Mouse (Mus musculus): ENCODE results near the gene Inhba.
A peak's percentile ranks its signal among the peaks of the same experiment; 100 is the strongest.

Gene Inhba

DNA sequence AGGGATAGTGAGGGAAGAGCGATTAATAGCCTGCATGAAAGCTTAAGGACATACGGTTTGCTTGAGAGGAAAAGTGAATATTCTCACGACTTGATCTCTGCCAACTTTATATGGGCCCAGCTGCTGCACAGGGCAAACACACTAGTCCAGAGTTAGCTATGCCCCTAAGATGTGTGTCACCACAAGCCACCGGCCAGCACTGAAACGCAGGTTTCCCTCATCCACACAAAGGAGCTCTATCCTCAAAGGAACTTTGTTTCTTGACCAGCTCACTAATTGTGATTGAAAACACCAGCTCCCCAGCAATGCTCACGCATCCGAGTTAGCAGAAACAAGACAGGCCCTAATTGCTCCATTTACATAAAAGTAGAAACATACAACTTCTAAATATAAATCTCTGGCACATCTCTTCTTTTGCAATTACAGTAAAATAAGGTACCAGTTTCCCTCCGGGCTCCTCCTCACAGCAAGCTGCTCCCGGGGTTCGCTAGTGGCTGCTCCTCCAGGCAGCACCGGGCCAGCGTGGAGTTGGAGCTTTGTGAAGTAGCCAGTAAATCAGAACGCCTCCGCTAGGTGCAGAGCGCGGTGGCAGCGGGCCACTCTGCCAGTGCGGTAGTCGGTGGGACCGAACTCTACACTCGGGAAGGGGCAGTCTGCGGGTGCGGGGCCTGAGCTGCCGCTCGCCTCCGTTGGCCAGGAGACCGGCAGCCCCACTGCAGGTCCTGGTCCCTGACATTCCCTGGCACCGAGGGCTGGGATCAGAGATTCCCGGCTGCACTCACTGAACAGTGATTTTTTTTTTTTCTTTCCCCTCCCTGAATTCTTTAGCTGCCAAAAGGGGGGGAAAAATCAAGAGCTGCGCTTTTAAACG, at the start of gene Inhba:
Gene Inhba, plus strand, starts transcription at position 480 of the 871 bp plus-strand sequence.
- peak; percentile 17 for DNase-seq

DNA sequence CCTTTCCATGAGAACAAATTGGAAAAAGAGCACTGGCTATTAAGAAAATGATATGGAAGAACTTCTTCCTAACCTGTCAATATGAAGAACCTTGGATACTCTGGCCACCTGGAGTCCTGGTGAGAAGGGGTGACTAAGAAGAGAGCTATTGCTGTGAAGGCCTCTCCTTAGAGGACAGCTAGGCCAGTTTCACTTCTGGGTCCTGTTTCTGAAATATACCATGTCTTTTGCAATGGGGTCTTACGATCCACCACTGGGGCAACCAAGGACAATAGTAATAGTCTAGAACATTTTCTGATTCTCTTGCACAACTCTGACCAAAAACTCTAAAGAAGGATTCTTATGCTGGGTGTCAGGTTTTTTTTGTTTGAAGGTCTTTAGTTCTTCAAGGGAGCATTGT, 35.1 kb upstream of the Inhba start:
- no peak for DNase-seq

DNA sequence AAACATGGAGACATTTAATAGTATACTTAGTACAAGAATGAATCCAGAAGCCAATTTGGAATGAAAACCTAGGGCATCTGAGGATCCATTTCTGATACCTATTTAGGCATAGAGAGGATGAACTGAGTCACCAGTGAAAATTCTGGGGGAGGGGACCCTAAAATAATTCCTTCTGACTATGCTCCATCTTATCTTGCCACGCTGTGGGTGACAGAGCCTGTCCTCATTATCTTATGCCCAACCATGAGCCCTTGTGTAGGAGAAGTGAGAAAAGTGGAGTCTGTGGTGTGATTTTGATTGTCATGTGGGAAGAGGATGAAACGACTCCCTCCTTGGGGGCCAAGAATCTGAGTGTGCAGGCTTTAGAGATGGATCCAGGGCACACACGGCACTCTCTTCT, 32.1 kb upstream of the Inhba start:
- no peak for DNase-seq

DNA sequence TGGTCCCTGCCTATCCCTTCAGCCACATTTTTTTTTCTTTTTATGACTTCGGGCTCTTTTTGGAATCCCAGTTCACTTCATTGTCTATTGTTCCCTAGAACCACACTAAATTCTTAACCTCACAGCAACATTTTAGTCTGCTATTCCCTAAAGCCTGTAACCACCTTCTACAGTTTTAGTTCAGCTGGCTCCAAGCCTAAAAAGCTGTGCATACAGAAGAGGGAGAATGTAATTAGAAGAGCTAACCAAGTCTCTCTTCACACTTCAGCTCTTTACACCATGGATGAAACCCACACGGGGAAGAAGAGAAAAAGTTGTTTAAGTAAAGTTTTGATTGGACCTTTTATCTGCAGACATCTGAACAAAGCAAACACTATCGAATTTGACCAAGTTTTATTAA, 29.6 kb upstream of the Inhba start:
- DNase-seq, result no peak

DNA sequence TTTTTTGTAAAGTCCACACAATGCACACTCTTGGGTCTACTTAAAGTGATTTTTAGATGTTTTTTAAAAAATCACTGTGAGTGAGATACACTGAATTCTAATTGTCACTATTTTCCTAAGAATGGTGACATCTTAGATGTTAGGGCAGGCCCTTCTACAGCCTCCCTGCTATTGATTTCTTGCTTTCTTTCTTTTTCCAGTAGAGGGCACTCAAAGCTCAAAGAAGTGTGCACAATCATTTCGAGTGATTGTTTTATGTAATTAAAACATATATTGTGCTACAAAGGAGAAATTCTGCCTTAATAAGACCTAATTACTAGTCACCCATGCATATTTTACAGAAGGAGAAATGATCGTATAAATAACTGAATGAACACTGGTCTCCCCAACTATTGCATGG, 25.9 kb upstream of the Inhba start:
- DNase-seq, result no peak

DNA sequence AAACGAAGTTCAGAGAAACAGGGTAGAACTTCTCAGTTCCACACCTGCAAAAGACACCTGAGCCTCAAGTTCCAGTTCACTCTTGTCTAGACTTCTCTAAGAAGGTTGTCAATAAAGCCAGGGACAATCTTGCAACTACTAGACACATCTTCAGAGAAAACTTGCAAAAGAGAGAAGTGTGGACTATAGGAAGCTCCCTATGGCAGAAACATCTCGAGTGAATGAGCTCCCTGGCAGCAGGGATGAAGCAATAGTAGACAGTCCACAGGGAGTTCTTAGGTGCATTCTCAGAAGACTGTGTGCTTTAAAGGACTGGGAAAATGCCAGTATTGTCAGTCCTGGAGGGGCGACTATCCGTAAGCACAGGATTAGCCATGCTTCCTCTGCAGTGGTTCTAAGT, 25.5 kb upstream of the Inhba start:
- no peak for DNase-seq

DNA sequence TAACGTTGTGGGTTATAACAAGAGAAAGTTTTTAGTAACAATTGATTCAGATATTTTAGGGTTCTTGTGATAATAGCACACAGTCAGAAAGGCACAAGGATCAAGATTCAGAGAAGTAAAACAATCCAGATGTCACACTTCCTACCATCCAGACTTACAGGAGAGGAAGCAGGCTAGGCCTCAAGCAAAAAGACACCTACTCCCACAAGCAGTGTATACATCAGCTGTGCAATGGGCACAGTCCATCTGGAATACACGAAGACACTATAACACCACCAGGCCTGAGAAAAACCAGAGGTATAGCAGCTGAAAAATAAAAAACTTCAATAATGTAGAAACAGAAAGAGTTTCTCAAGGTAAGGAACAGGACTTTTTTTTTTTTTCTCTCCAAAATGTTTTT, 16.3 kb upstream of the Inhba start:
- no peak for DNase-seq

DNA sequence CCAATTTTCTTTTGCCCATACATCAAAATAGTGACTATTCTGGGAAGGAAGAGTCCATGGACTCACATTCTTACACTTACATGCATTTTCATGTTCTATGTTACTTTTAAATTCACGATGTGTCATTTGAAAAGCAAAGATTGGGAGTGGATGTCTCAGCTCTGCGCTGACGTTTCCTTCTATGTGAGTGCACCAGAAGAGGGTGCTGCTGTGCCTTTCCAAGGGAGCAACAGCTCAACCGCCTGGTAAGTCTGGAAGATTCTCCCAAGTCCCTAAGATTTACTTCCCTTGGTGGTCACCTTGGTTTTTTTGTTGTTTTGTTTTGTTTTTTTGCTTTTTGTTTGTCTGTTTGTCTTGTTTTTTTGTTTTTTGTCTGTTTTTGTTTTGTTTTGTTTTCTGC, 6.1 kb upstream of the Inhba start:
- DNase-seq, result no peak

DNA sequence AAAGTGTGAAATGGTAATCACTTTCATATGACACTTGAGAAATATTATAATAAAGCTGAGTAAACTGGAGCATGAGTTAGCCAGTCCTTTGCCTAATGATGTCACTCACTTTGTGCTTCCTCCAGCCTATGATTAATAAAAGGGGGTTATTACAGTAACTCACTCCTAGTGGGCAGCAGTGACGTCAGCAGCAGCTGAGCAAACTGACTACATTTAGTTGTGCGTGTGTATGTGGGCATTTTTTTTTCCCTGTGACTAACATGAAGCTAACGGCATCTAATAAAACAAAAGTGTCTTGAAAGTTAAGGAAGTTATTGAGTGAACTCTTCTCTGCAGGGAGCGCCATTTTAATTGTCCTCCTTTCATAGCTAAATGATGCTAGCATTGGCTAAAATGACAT, 3.9 kb upstream of the Inhba start:
- DNase-seq, result no peak

DNA sequence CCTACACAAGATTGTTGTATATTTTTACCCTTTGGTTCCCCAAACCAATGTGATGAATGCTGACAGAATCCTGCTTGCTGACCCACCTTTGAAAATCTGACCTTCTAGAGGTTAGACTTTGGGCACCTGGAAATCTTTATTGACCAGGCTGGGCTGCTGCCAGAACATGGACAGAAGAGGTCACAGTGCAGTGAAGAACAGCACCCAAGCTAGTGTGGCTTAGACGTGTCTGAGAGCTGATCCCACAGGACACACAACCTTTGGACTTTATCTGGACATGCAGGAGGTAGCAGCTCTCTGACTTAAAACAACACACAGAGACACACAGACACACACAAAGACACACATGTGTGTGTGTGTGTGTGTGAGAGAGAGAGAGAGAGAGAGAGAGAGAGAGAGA, 3.3 kb upstream of the Inhba start:
- no peak for DNase-seq

DNA sequence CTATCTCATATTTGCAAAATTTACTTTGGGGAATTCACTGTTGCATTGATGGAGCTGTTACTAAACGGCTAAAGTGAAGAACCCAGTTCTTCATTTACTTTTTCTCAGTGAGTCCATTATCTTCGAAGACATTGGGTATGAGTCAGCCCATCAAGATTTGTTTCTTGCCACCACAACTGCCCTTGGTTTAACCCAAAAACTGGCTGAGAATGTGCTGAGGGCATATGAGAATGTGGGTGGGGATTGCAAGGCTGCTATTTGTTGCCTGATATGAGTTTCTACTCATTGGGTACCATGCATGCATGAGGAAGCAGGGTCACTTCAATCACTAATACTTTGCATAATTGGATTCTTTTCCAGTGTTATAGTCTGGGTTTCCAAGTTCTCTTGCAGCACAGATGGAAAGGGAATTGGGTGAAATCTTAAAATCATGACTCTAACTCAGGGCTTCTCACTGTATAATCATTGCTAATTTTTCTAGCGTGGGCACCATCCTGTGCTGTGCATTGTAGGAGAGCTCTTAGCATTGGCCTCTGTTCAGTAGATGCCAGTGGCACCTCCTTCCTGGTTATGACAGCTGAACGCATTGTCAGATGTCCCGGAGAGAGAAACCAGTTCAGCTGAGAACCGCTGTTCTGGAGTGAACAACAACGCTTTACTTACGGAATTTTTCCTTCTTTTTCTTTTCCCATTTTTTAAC, 1.7 kb upstream of the Inhba start:
- no peak for DNase-seq

DNA sequence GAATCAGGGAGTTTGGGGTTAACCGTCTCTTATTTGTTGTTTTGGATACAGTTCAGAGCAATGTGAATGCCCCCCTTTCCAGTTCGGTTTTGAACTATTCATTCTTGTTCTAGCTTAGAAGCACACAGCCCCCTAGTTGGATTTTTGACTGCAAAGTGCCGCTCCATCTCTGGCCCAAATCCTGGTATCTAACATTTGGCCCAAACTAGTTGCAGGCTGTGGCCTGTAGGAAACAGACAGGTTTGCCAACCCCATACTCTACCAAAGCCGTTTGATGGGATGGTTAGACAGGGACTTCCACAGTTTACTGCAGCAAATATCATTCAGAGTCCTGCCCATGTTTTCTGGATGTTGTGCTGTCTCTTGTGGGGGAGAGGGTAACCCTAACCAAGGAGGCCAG, 1.1 kb upstream of the Inhba start:
- no peak for DNase-seq

DNA sequence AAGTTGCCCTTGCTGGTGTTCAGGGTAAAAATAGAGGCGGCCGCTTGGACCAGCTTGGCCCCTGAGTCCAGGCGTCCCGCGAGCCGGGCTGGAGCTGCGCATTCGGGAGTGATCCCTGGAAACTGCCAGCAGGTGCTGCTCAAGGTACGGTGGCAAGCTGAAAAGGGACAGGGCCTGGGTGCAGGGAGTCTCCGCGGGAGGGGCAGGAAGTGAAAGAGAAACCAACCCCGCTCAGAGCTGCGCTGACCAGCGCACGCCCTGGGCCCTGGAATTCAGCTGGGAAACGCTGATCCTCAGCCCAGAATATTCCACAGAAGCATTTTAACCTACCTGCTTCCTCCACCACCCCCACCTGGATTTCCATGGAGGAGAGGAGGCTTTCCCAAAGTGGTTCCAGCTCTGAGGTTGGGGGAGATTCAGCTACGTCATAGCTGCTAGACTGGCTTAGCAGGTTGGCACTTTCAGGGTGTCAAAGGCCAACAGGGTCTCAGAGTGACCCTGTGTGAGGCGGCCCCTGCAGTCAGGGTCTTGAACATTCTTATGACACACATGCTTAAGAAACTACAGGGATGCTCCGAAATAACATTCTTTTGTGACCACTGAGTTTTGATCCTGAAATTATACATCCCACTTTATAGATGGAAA, 714 bp downstream of the Inhba start:
- DNase-seq, result peak; percentile 58

DNA sequence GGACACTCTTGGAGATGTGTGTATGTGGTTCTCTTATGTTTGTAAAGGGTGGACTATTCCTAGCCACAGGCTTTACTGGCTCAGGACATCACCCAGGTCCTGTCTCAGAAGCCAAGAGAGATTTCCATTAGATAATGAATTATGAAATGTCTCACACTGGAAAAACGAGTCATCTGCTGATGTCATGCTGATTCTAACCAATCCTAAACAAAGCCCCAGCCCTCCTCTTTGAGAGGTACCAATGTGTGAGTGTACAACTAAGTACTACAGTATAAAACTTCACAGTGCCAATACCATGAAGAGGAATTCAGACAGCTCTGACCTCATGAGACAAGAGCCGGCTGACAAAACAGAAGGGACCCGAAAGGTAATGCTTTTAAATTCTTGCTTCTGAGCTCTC, 2.5 kb downstream of the Inhba start:
- DNase-seq, result no peak

DNA sequence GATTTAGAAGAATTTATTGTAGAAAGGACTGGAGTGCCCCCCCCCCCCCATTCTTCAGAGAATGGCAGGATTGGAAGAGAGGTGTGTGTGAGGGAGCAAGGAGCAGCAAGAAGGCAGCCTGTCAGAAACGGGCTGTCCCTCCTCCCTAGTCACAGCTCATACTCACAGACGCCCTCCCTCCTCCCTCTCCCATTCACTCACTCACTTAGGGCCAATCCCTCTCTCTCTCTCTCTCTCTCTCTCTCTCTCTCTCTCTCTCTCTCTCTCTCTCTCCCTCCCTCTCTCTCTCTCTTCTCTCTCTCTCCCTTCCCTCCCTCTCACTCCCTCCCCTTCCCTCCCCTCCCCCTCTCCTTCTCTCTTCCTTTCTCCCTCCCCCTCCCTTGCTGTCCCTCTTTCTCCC, 4.9 kb downstream of the Inhba start:
- no peak for DNase-seq

DNA sequence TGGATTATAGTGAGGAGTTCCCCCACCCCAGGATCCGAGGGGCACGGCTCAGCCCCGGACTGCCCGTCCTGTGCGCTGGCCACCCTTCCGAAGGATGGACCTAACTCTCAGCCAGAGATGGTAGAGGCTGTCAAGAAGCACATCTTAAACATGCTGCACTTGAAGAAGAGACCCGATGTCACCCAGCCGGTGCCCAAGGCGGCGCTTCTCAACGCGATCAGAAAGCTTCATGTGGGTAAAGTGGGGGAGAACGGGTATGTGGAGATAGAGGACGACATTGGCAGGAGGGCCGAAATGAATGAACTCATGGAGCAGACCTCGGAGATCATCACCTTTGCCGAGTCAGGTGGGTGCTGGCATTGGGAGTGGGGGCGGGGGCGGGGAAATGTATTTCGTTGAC, 5.7 kb downstream of the Inhba start:
- no peak for DNase-seq

DNA sequence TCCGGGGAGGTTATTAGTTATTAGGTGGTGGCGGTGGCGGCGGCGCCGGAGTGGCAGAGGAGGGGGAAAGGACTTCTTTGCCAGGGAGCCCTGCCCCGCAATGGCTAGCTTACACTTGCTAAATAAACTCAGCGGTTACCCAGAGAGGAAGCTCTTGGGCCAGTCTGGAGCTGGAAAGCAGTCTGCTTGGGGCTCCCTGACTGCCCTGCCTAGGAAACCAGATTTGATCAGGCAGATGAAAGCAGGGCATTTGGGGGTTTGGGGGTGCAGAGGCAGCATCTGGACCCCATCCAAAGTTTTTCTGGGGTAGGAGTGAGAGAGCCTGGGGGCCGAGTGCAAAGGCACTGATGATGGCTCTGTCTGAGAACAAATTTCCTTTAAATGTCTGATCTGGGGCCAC, 6.1 kb downstream of the Inhba start:
- DNase-seq, result no peak

DNA sequence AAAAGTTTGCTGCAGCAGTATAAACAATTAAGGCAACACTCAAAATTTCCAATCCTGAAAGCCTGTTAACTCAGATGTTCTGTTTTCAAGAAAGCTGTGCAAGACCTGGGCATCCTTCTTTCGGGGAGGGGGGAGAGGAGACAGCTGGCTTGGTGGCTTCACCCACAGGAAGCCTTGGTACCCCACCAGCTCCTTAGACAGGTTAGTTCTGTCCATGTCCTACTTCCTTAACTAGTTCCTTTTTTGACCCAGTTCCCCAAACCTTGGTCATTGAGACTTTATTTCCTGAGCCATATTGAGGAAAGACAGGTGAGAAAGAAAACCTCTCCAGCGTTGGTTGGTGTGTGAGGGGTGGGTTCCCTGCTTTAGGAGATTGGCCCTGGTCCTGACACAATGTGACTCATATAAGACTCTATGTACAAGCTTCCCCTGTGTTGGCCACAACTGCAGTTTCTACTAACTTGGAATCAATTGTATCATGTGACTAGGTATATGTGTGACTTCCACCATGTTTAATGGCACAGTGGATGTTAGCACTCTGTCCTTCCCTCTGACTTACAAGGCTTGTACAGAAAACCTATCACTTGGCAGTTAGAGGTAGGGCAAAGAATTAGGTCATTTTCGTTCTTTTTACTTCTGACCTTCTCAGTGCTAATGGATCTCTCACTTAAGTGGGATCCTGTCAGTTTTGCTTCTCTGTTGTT, 7.3 kb downstream of the Inhba start:
- DNase-seq, result no peak

DNA sequence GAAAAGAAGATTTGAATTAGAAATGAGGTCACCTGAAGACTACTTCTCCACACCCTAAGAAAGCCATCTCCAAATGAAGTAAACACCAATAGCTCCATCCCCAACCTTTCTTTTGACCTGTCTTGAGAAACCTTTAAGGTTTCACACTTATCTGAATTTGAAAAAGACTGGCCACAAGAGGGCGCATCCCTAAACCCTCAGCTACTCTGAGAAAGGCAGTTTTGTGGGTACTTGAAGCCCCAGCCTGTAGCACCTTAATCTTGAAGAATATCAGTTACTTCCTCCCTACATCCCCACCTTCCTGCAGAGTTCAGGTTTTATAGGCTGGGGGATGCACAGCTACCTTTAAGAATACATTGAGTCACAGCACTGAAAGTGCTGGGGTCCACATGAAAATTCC, 9.0 kb downstream of the Inhba start:
- DNase-seq, result no peak

DNA sequence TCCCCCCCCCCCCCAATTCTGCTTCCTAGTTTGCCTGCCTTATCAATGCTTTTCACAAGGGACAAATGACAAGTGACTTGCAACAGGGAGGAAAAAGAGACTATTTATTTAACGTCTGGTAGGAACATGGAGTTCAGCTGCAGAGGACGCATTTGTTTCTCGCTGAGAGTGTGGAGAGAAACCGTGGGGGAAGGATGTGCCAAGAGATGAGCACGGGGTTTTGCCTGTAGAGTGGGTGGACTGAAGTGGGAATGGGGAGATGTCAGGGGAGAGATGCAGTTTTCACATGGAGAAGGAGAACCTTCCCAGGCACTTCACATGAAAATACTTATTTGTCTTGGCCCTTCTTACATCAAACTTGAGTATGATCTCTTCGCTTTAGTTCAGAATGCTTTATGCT, 9.5 kb downstream of the Inhba start:
- DNase-seq, result no peak

DNA sequence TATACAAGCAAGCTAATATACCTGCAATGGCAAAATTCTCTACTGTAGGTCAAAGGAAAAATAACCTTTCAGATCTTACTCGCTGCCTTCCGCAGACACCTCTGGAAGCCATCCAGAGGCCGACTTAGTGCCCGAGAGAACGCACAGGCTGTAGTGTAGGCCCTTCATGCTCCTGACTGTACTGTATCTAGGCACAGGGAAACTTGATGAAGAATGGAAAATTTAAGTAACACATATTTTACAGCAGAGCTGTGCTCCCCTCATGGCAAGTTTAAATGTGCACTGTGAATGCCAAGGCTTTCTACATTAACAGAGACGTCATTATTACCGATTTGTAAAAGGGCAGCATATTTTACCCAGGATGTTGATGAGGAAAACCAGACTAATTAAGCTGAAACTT, 10.2 kb downstream of the Inhba start:
- DNase-seq, result no peak

DNA sequence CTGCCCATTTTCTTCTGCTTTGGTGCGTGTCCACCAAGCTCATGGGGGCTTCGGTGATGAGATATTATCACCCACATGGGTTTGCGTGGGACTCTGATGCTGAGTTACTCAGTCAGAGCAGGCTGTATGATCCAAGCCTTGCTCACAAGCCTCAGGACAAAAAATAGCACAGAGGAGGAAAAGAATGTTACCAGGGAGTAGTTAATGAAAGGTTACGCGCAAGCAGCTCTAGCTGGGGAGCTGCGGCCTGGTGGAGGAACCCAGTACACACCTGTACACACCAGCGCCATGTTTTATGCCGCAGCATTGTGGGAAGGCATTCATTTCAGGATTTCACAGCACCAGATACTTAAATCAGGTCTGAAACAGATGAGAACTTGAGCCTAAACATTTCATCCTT, 10.9 kb downstream of the Inhba start:
- no peak for DNase-seq

Measured in cerebellum, adult 11-12 months (tissue).